Mouse (Mus musculus) spleen, adult 2 months (tissue): ENCODE results near the gene Adprh.

Experiments
- CTCF ChIP-seq: fragments of 200-500 bp; IDR thresholded peaks from 2 replicates; pipeline ENCODE4 v1.5.1; 2011; ENCODE audit warnings: mild to moderate bottlenecking, inconsistent platforms; ENCODE audit not compliant: insufficient read depth, insufficient read length, insufficient replicate concordance; ENCODE audit errors: extremely low read depth
- POLR2A ChIP-seq: fragments of 200-500 bp; IDR thresholded peaks from 2 replicates; pipeline ENCODE4 v1.6.1; 2011; ENCODE audit warnings: low read depth, low read length, inconsistent platforms

DNA sequence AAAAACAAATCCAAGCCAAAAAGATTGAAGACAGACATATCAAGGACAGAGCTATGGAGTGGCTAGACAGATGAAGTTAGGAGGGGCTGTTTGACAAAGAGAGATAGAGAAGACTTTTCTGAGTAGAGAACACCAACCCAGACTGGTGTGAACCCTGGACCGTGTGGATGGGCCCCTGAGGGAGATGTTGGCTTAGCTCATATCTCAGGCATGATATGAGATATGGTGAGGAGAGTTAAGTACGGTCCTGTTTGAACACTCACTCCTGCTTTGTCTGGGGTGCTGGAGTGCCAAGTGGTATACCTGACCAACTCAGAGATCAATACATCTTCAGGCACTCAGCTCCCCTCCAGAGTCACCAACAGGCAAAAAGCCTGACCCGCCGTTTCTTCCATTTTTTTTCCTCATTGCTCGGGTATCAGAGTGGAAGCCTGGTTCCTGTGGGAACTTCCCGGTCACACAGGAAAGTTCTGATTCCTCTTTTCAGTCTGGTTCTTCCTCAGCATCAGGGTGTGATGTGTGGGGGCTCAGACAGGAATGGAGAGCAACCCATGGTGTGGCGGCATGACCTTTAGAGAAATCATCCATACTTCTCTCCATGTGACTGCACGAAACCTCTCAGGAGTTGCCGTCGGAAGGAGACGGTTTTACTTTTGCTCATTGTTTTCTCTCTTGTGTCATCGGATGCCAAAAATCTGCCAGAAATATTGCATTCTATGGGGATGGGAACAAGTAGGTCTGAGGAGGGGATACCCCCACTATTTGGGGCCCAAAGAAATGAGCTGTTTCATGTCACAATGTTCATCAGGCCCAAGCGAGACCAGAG, 14.8 kb upstream of the Adprh start:
- no peak for TF ChIP-seq CTCF
- TF ChIP-seq POLR2A: no peak
